Mouse (Mus musculus): ENCODE measurements around the gene Orm2. TPM values are rescaled to one million over a fixed set of nuclear protein-coding genes. Genes with fewer than 3 reads are reported as not detected.

Gene Orm2
- total and polyA plus RNA-seq, 2 experiments from 2014 or later: not detected

DNA sequence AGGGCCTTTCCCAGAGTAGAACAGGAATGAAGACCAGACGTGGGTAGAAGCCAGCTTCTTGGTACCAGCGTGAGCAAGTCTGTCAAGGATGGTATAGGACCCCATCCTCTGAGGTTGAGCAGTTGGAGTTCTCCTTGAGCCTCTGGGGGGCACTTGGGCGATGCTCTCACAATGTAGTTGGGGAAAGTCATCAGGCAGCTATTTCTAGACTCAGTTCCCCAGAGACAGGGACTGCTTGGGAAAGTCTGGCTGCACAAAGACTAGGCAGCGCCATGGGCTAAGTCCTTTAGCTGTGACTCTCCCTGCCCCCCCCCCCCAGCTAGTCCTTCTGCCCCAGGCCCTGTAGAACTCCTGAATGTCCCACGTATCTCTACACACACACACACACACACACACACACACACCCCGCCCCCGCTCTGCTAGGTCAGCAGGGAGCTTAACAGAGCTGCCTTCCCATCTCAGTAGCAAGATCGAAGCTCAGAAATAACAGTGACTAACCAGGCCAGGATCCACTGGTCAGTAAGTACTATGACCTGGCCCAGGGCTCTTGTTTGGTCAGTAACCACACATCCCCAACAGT is 37.5 kb downstream of the Orm2 start:
- ATAC-seq (no peak), DNase-seq (no peak)
- 0 out of 2 replicates have a peak, but pooled peaks cover 4% of the 10 kb centered on the region for H3K36me3 ChIP-seq (ENCODE audit: insufficient read depth)
- H3K27me3 ChIP-seq (ENCODE audit: insufficient read depth, low read length): no peaks in the 10 kb centered on the region
- no peak overlapping the region for H3K4me3 ChIP-seq (ENCODE audit: low read depth, low read length)
- no peak overlapping the region for H3K27ac ChIP-seq (ENCODE audit: low read depth, low read length)
- WGBS: 69% methylated on average over 8 of the region's 8 CpGs
- no peak overlapping the region for H3K9ac ChIP-seq
- no peaks in the 10 kb centered on the region for H3K9me3 ChIP-seq (ENCODE audit: low read length)
- no peak for TF ChIP-seq CTCF (IDR thresholded peaks at IDR 0.05; ENCODE audit: low read depth)
- no peak overlapping the region for H3K4me2 ChIP-seq (ENCODE audit: low read depth)
- H3K4me1 ChIP-seq (ENCODE audit: insufficient read depth): peaks cover 9% of the 10 kb centered on the region

DNA sequence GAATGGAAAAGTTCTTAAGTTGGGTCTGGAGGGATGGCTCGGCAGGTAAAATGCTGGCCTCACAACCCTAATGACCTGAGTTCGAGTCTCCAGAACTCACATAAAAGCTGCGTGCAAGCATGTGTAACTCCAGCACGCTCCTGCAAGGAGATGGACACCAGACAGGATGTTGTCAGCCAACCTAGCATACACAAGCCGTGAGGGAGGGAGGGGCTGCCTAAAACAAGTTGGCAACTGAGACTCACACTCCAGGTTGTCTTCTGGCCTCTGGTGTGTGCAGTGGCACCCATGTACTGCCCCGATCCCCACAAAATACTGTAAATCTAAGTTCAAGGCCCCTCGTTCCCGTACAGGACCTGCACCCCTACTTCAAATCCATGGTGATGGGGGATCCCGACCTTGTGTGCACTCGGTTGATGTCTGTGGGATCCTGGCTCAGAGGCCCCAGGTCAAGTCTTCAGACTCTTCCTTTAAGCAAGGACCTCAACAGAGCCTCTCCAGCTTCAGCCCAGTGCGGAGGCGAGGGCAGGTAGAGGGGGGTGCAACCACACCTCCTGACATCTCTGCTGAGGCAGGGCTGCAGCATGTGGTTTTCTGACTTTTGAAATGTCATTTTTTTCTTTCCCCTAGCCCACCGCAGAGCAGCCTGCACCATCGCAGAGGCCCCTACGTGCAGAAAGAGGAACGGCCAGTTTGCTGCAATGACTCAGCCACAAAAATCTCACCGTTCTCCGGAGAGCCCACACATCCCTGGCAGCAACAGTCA is 38.5 kb downstream of the Orm2 start:
- Histone ChIP-seq H3K9ac (no peak overlapping the region), H3K4me2 (ENCODE audit: low read depth) (no peak overlapping the region), H3K27ac (ENCODE audit: low read depth, low read length) (no peak overlapping the region), H3K27me3 (ENCODE audit: insufficient read depth, low read length) (no peaks in the 10 kb centered on the region), H3K9me3 (ENCODE audit: low read length) (no peaks in the 10 kb centered on the region), H3K36me3 (ENCODE audit: insufficient read depth) (0 out of 2 replicates have a peak, but pooled peaks cover 4% of the 10 kb centered on the region), H3K4me3 (ENCODE audit: low read depth, low read length) (no peak overlapping the region), H3K4me1 (ENCODE audit: insufficient read depth) (peaks cover 14% of the 10 kb centered on the region)
- TF ChIP-seq CTCF (IDR thresholded peaks at IDR 0.05; ENCODE audit: low read depth): no peak
- DNase-seq: no peak
- ATAC-seq: no peak
- WGBS: 93% methylated on average over 18 of the region's 18 CpGs

DNA sequence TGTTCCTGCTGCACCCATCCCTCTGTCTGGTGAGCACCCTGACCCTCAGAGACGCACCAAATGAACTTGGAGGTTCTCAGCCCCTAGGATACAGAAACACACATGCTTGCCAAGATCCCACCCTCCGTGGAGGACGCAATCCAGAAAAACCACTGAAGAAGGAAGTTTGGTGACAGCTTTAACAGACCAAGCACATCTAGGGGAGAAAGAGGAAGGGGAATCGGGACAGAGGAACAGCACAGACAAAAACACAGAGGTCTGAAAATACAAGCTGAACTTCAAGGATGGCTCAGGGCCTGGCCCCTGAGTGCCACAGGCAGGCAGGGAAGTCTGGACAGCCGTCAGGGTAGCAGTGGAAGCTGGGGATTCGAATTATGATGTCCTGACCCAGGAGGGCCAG is 39.4 kb downstream of the Orm2 start:
- no peak overlapping the region for H3K4me3 ChIP-seq (ENCODE audit: low read depth, low read length)
- TF ChIP-seq CTCF (IDR thresholded peaks at IDR 0.05; ENCODE audit: low read depth): no peak
- no peaks in the 10 kb centered on the region for H3K9me3 ChIP-seq (ENCODE audit: low read length)
- WGBS: 72% methylated on average over 6 of the region's 6 CpGs
- ATAC-seq (no peak), DNase-seq (no peak)
- no peak overlapping the region for H3K9ac ChIP-seq
- no peaks in the 10 kb centered on the region for H3K27me3 ChIP-seq (ENCODE audit: insufficient read depth, low read length)
- H3K4me1 ChIP-seq (ENCODE audit: insufficient read depth): peaks cover 15% of the 10 kb centered on the region
- 0 out of 2 replicates have a peak, but pooled peaks cover 4% of the 10 kb centered on the region for H3K36me3 ChIP-seq (ENCODE audit: insufficient read depth)
- H3K4me2 ChIP-seq (ENCODE audit: low read depth): no peak overlapping the region
- H3K27ac ChIP-seq (ENCODE audit: low read depth, low read length): no peak overlapping the region

DNA sequence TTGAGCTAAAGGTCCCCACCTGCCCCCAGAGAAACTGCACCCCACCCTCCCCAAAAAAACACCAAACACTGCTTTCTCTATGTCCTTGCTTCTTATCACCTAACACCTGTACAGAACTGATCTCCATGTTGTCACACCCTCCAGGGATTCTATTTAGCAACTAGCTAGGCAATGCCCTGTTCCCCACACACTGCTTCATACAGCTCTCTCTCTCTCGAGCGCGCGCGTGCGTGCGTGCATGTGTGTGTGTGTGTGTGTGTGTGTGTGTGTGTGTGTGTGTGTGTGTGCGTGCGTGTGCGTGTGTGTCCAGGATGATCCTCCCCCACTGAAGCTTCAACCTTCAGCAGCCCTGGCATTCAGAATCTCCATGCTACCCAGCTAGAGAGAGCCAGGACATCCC is 39.8 kb downstream of the Orm2 start:
- H3K27me3 ChIP-seq (ENCODE audit: insufficient read depth, low read length): no peaks in the 10 kb centered on the region
- H3K4me3 ChIP-seq (ENCODE audit: low read depth, low read length): no peak overlapping the region
- peaks cover 15% of the 10 kb centered on the region for H3K4me1 ChIP-seq (ENCODE audit: insufficient read depth)
- no peak for ATAC-seq
- H3K9me3 ChIP-seq (ENCODE audit: low read length): no peaks in the 10 kb centered on the region
- DNase-seq: no peak
- H3K9ac ChIP-seq: no peak overlapping the region
- 0 out of 2 replicates have a peak, but pooled peaks cover 4% of the 10 kb centered on the region for H3K36me3 ChIP-seq (ENCODE audit: insufficient read depth)
- H3K4me2 ChIP-seq (ENCODE audit: low read depth): no peak overlapping the region
- TF ChIP-seq CTCF (IDR thresholded peaks at IDR 0.05; ENCODE audit: low read depth): no peak
- WGBS: 83% methylated on average over 10 of the region's 10 CpGs
- 0 out of 2 replicates have a peak overlapping the region, but pooled peaks have one; percentile 65 for H3K27ac ChIP-seq (ENCODE audit: low read depth, low read length)

DNA sequence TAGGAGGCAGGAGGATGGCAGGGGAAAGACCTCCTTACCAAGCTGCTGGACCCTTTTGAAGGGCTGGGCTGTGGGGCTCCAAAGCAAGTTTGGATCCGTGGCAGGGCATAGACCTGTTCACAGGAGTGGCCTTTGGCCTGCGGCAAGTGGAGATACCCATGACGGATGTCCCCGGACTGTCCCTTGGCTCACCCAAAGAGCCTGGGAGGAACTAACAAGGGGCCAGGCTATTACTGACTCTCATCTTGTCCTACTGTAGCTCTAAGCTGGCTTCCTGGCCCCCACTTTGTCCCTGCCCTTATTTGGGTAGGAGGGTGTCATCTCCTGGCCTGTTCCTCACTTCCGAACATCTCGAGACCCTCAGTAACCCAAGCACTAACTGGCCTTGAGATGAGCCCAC is 40.3 kb downstream of the Orm2 start:
- Histone ChIP-seq H3K36me3 (ENCODE audit: insufficient read depth) (0 out of 2 replicates have a peak, but pooled peaks cover under 1% of the 10 kb centered on the region), H3K9me3 (ENCODE audit: low read length) (no peaks in the 10 kb centered on the region), H3K27ac (ENCODE audit: low read depth, low read length) (peak overlapping the region; percentile 65), H3K4me2 (ENCODE audit: low read depth) (peak overlapping the region; percentile 8), H3K9ac (no peak overlapping the region), H3K27me3 (ENCODE audit: insufficient read depth, low read length) (no peaks in the 10 kb centered on the region), H3K4me1 (ENCODE audit: insufficient read depth) (peaks cover 15% of the 10 kb centered on the region), H3K4me3 (ENCODE audit: low read depth, low read length) (no peak overlapping the region)
- no peak for DNase-seq
- TF ChIP-seq CTCF (IDR thresholded peaks at IDR 0.05; ENCODE audit: low read depth): no peak
- ATAC-seq: no peak
- 59% methylated on average over 6 of the region's 6 CpGs for WGBS

DNA sequence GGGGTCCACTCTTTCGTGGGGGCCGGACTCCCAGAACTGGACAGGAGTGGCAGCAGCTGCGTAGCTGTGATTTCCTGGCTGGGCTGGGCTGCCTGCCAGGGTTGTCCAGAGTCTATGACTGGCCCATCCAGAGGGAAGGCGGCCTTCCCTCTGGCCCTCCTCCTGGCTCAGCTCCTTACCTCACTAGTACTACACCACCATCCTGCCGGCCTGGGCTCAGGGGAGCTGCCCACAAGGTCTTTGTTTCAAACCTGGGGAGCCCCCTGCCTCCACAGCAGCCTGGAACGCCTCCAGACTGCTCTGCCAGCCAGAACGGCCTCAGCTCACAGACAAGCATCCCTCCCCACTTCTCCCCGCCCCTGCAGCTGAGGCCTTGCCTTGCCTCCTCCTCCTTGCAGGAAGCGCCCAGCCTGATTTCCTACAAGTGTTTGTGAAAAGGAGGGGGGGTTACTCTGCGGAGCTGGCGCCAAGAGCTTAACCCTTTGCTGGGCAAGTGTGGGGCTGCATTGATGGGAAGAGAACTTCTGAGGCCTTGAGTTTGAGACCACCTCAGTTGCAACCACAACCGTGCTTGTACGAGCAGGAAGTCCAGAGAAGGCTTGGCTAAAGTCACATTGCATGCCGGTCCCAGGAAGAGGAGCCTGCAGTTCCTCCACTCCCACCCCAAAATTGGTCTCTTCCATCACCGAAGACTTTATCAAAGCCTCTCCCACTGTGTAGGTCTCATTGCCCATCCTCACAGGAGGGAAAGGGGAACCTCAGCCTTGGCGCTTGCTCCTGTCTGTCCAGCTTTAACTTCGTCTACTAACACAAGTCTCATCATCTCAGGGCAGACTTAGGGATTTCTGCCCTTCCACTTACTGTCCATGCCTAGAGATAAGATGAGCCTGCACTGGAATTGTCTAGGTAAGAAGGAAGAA is 41.1 kb downstream of the Orm2 start, which contains the start of gene Akna:
Gene Akna, minus strand, starts transcription at position 315 of the 920 bp plus-strand sequence.
- H3K9ac ChIP-seq: no peak within 1 kb of the TSS
- TF ChIP-seq CTCF (IDR thresholded peaks at IDR 0.05; ENCODE audit: low read depth): no peak

More for the DNA sequence above, 41.1 kb downstream of the Orm2 start, which contains the start of gene Akna:
- H3K4me1 ChIP-seq (ENCODE audit: insufficient read depth): peaks cover 15% of the 10 kb centered on the region
- H3K27ac ChIP-seq (ENCODE audit: low read depth, low read length): peak within 1 kb of the TSS; percentile 65
- no peak within 1 kb of the TSS for H3K4me3 ChIP-seq (ENCODE audit: low read depth, low read length)
- H3K4me2 ChIP-seq (ENCODE audit: low read depth): peak within 1 kb of the TSS; percentile 8
- 13% methylated on average over 17 of the region's 17 CpGs for WGBS
- H3K36me3 ChIP-seq (ENCODE audit: insufficient read depth): no peaks in the 10 kb centered on the region
- DNase-seq: peak; percentile 78
- peak; percentile 79 for ATAC-seq
- H3K9me3 ChIP-seq (ENCODE audit: low read length): no peaks in the 10 kb centered on the region
- H3K27me3 ChIP-seq (ENCODE audit: insufficient read depth, low read length): no peaks in the 10 kb centered on the region

All from forebrain, postnatal 0 days (tissue).